Mouse (Mus musculus) ES-Bruce4 (cell line): Measurements from ENCODE around the gene Sycp2. TPM values are rescaled to one million over a fixed set of nuclear protein-coding genes. Genes with fewer than 3 reads are reported as not detected.

Source experiments
- H3K27ac ChIP-seq: 2 replicates; pipeline ENCODE4 v1.5.1; 2012; ENCODE audit warnings: low read length, inconsistent platforms; ENCODE audit not compliant: insufficient read depth
- H3K27me3 ChIP-seq: 2 replicates; pipeline ENCODE4 v1.6.1; 2012; ENCODE audit warnings: mild to moderate bottlenecking, low read length, inconsistent platforms; ENCODE audit not compliant: control insufficient read depth, poor library complexity, insufficient read depth, severe bottlenecking
- H3K36me3 ChIP-seq: 2 replicates; pipeline ENCODE4 v1.6.1; 2012; ENCODE audit warnings: inconsistent platforms, mild to moderate bottlenecking, low read length, moderate library complexity; ENCODE audit not compliant: control insufficient read depth, poor library complexity, insufficient read depth, severe bottlenecking
- H3K4me1 ChIP-seq: one replicate; pipeline ENCODE4 v1.8.1; 2011; ENCODE audit warnings: low read length; ENCODE audit not compliant: control insufficient read depth, insufficient read depth
- H3K4me3 ChIP-seq: 2 replicates; pipeline ENCODE4 v1.5.1; 2011; ENCODE audit warnings: low read depth, mild to moderate bottlenecking, low read length
- H3K9ac ChIP-seq: 2 replicates; pipeline ENCODE4 v1.6.1; 2012; ENCODE audit warnings: low read depth, mild to moderate bottlenecking, inconsistent platforms; ENCODE audit not compliant: poor library complexity, severe bottlenecking
- H3K9me3 ChIP-seq: replicated peaks from 2 replicates; pipeline ENCODE4 v1.6.1; 2012; ENCODE audit warnings: mild to moderate bottlenecking, low read length, inconsistent platforms; ENCODE audit not compliant: control insufficient read depth, poor library complexity, insufficient read depth, severe bottlenecking
- CTCF ChIP-seq: IDR thresholded peaks from one replicate; pipeline ENCODE4 v1.8.1; 2011; ENCODE audit warnings: low read depth, low read length
- EP300 ChIP-seq: IDR thresholded peaks from 2 replicates; pipeline ENCODE4 v1.6.1; 2011; ENCODE audit warnings: low read depth, low read length; ENCODE audit not compliant: insufficient read depth
- POLR2A ChIP-seq: IDR thresholded peaks from one replicate; pipeline ENCODE4 v1.8.1; 2011; ENCODE audit warnings: low read length; ENCODE audit not compliant: insufficient read depth
- polyA plus RNA-seq: library from polyadenylated mRNA; stranded (reverse); fragments of >200 nt; gene quantifications from 2 replicates; pipeline ENCODE4 v1.2.4, GENCODE M21; 2011; ENCODE audit warnings: low read depth; ENCODE audit not compliant: missing spikeins, insufficient read depth, insufficient read length

Gene Sycp2
- polyA plus RNA-seq, 1 experiment: 0.78 TPM

DNA sequence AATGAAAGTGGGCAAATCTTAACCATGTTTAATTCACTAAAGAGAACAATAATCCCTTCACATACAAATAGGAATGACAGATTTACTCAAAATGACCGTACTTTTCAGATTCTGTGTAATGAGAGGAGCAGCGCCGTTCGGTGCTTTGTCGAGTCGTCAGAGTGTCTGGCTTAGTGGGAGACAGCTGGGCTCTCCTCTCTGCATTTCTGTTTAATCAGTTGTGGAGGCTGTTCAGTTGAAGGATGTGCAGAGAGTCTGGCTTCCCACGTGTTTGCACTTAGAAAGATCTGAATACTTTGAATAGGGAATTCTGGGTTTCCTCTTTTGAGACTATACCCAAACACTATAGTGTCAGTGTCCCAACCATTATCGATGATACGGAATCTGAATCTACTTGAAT is 29.8 kb upstream of the Sycp2 start:
- H3K27ac ChIP-seq: no peak overlapping the region
- no peaks in the 10 kb centered on the region for H3K27me3 ChIP-seq
- H3K4me1 ChIP-seq: no peaks in the 10 kb centered on the region
- H3K36me3 ChIP-seq: no peaks in the 10 kb centered on the region
- TF ChIP-seq CTCF (no peak), EP300 (no peak), POLR2A (no peak)
- no peak overlapping the region for H3K4me3 ChIP-seq
- no peaks in the 10 kb centered on the region for H3K9me3 ChIP-seq
- H3K9ac ChIP-seq: no peak overlapping the region

DNA sequence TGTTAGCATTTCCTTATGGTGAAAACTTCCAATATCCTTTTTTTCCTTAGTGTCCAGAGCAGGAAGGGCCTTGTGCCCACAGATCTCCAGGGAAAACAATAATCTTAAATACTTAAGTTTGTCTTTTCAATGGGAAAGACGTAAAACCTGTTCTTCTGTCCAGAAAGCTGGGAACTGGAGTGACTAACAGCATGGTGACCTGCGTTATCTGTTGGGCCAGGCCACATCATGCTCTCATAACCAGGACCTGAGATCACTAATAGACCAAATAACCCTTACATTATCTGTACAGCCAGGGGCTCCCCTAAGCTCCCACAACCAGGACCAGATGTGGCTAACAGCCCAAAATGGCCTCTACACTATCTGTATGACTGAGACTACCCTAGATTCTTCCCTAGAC is 26.4 kb upstream of the Sycp2 start:
- Histone ChIP-seq H3K4me3 (no peak overlapping the region), H3K27ac (no peak overlapping the region), H3K9ac (no peak overlapping the region), H3K36me3 (no peaks in the 10 kb centered on the region), H3K4me1 (no peaks in the 10 kb centered on the region), H3K9me3 (no peaks in the 10 kb centered on the region), H3K27me3 (0 out of 2 replicates have a peak, but pooled peaks cover 1% of the 10 kb centered on the region)
- TF ChIP-seq EP300 (no peak), CTCF (no peak), POLR2A (no peak)

DNA sequence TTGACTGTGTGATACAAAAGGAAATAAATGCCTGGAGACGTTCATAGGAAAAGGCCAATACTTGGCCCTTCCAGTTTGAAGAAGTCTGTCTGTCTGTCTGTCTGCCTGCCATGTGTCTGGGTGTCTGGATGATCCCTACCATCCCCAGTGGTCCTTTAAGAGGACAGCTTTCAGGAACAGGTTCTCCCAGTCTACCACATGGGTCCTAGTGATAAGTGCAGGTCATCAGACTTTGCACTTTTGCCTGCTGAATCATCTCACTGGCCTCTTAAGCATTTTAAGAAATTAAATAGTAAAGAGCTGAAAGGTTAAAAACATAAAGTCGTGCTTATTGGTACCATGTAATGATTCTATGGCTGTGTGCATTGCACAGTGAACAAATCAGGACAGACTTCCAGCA is 26.0 kb upstream of the Sycp2 start:
- 0 out of 2 replicates have a peak, but pooled peaks cover 1% of the 10 kb centered on the region for H3K27me3 ChIP-seq
- H3K27ac ChIP-seq: no peak overlapping the region
- H3K9me3 ChIP-seq: no peaks in the 10 kb centered on the region
- H3K4me1 ChIP-seq: no peaks in the 10 kb centered on the region
- no peak overlapping the region for H3K9ac ChIP-seq
- H3K36me3 ChIP-seq: no peaks in the 10 kb centered on the region
- no peak overlapping the region for H3K4me3 ChIP-seq
- TF ChIP-seq EP300: no peak
- no peak for TF ChIP-seq POLR2A
- no peak for TF ChIP-seq CTCF

DNA sequence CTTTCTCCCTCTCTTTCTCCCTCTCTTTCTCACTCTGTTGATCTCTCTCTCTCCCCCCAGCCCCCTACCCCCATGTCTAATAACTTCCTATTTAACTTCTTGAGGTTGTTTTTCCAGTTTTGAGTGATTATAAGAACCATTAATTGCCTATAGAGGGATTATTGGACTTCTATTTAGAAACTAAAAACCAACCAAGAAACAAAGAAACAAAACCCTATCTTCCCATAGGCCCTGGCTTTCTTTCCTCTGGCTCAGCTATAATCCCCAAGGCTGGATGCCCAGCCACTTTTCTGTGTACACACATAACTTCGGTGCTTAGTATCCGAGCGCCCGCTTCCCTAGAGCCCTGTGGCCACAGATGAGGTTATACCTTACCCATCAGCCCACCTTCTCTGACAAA is 22.7 kb upstream of the Sycp2 start, which contains the start of gene Cdh26:
Cdh26 (plus strand) TSS at position 301 of the 400 bp plus-strand sequence.
- Histone ChIP-seq H3K36me3 (no peaks in the 10 kb centered on the region), H3K4me1 (no peaks in the 10 kb centered on the region), H3K4me3 (no peak within 1 kb of the TSS), H3K9me3 (no peaks in the 10 kb centered on the region), H3K27ac (no peak within 1 kb of the TSS), H3K27me3 (0 out of 2 replicates have a peak, but pooled peaks cover 1% of the 10 kb centered on the region), H3K9ac (no peak within 1 kb of the TSS)
- no peak for TF ChIP-seq EP300
- no peak for TF ChIP-seq CTCF
- no peak for TF ChIP-seq POLR2A

DNA sequence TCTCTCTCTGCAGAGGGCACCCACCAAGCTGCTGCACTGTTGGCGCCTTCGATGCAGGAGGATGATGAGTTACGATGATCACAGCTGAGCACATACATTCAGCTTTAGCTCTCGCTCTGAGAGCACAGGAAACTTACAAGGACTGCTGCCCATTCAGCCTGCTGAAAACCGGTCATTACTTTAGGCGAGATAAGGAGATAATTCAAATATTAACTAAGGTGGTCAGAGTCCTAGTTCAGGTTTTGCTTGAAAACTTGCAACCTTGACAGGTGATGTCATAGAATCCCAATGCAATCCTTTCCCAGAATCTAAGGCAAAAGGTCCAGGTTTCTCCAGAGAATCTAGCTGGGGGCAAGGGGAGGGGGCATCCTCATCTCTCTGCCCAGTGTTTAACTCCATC is 21.9 kb upstream of the Sycp2 start:
- no peak for TF ChIP-seq EP300

DNA sequence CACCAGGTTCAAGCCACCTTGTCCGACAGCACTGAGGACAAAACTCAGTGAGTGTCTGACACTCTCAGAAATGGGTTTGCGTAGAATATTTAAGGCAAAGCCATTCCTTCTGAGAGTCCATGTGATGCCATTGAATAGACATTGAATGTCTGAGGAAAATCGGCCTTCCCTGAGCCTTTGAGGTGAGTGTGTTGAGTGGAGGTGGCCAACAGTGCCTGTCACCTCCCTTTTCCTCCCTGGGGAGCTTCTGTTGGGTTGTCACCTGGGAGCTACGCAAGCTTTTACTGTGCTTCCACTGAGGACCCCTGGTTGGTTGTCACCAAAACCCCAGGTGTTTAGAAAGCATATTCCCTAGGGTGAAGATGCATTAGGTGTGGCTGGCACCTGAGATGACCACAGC is 21.2 kb upstream of the Sycp2 start:
- Histone ChIP-seq H3K36me3 (no peaks in the 10 kb centered on the region), H3K9ac (no peak overlapping the region), H3K4me3 (no peak overlapping the region), H3K27me3 (0 out of 2 replicates have a peak, but pooled peaks cover 1% of the 10 kb centered on the region), H3K4me1 (no peaks in the 10 kb centered on the region), H3K27ac (no peak overlapping the region), H3K9me3 (no peaks in the 10 kb centered on the region)
- TF ChIP-seq POLR2A: no peak
- TF ChIP-seq EP300: no peak
- no peak for TF ChIP-seq CTCF

More for the DNA sequence above, 21.9 kb upstream of the Sycp2 start:
- Histone ChIP-seq H3K36me3 (no peaks in the 10 kb centered on the region), H3K4me3 (no peak overlapping the region), H3K9me3 (no peaks in the 10 kb centered on the region), H3K27me3 (0 out of 2 replicates have a peak, but pooled peaks cover 1% of the 10 kb centered on the region), H3K9ac (no peak overlapping the region), H3K27ac (no peak overlapping the region), H3K4me1 (no peaks in the 10 kb centered on the region)
